ENCODE assay signal across 9 mouse cellular contexts in the genomic region with DNA sequence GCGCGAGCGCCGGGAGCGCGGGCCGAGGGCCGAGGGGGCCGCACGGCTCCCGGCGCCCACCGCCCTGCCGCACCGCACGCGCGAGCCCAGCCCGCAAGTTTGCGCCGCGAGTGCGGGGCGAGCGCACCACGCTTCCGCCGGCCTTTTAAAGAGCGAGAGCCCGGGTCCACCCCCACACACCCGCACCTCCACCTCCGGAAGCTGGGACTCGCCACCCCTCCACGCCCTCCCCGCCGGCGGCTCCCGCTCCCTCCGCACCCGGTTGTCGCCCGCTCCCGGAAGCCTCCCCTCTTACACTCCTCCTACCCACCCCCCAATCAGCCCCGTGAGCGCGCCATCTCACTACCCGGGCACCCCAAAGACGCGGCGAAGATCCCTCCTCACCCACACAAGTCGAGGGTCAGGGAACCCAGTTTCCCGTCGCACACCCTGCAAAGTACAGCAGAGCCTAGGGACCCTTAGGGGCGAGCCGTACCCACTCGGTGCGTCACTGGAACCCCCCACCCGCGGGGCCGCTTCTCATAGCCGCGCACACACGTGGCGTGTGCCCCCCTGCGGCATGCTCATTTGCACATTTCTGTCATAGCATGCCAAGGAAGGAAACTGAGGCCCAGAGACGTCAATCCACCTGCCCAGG. TPM values are rescaled to one million over a fixed set of nuclear protein-coding genes. Genes with fewer than 3 reads are reported as not detected.
A peak's percentile ranks its signal among the peaks of the same experiment; 100 is the strongest.
DNase-seq lines count a peak whose midpoint lies in the region; ATAC-seq and TF ChIP-seq lines count a peak whose summit lies in the region.
"Had no signal": no experiment of that assay in that cellular context is flagged by ENCODE, and none has a peak within 500 bp of the region (broad histone marks: within the 10 kb centered on the region; RNA-seq: fewer than 3 reads in every experiment).

No protein-coding gene starts in this region.

- no peaks in the 10 kb centered on the region for H3K9me3 ChIP-seq in forebrain, embryonic 16.5 days (ENCODE audit: control insufficient read depth, low read length)
- no peaks in the 10 kb centered on the region for H3K9me3 ChIP-seq in midbrain, embryonic 11.5 days (ENCODE audit: control insufficient read depth, low read length)

- H3K4me1 ChIP-seq in forebrain, embryonic 16.5 days (replicated peaks; ENCODE audit: control insufficient read depth, insufficient read depth, low read length): peaks cover 22% of the 10 kb centered on the region
- H3K4me1 ChIP-seq in midbrain, embryonic 11.5 days (ENCODE audit: control insufficient read depth, insufficient read depth, low read length): peaks cover 25% of the 10 kb centered on the region

- no peaks in the 10 kb centered on the region for H3K36me3 ChIP-seq in forebrain, embryonic 16.5 days (ENCODE audit: control insufficient read depth, insufficient read depth)
- no peaks in the 10 kb centered on the region for H3K36me3 ChIP-seq in midbrain, embryonic 11.5 days (ENCODE audit: control insufficient read depth, insufficient read depth, low read length)

- no peak overlapping the region for H3K27ac ChIP-seq in left cerebral cortex, adult 2 months
- H3K27ac ChIP-seq in forebrain, embryonic 16.5 days (ENCODE audit: low read length): no peak overlapping the region
- no peak overlapping the region for H3K27ac ChIP-seq in midbrain, embryonic 11.5 days (ENCODE audit: low read depth, low read length)

- peak overlapping the region; percentile 92 for H3K4me2 ChIP-seq in forebrain, embryonic 16.5 days (ENCODE audit: low read length)
- peak overlapping the region; percentile 99 for H3K4me2 ChIP-seq in midbrain, embryonic 11.5 days

- H3K4me3 ChIP-seq in left cerebral cortex, adult 2 months: peak overlapping the region; percentile 64
- H3K4me3 ChIP-seq in forebrain, embryonic 16.5 days (replicated peaks; ENCODE audit: low read length): peak overlapping the region; percentile 60
- peak overlapping the region; percentile 66 for H3K4me3 ChIP-seq in midbrain, embryonic 11.5 days (ENCODE audit: low read depth, low read length)

- H3K27me3 ChIP-seq in forebrain, embryonic 16.5 days (replicated peaks; ENCODE audit: control insufficient read depth, insufficient read depth, low read length): peaks cover 48% of the 10 kb centered on the region
- H3K27me3 ChIP-seq in midbrain, embryonic 11.5 days (ENCODE audit: control insufficient read depth, insufficient read depth, low read length): peaks cover 45% of the 10 kb centered on the region

- DNase-seq in left cerebral cortex, adult 2 months (ENCODE audit: extremely low spot score in 1 of 2, low spot score in 2 of 2): peak in 1 of 2 experiments; percentile 44
- no peak for DNase-seq in left cerebral cortex, adult 11 months (ENCODE audit: low spot score)
- DNase-seq in cerebellum, adult 18-20 months: peak; percentile 84
- peak; percentile 90 for DNase-seq in midbrain, embryonic 11.5 days (ENCODE audit: low spot score, missing footprints)
- DNase-seq in urinary bladder, postnatal 10 days (ENCODE audit: low spot score): no peak
- DNase-seq in adrenal gland, adult 8-10 months: no peak

- peak; percentile 36; the same call in 1 of the 2 replicates for ATAC-seq in forebrain, embryonic 16.5 days
- ATAC-seq in midbrain, embryonic 11.5 days (ENCODE audit: low FRiP score): 0 out of 2 replicates have a peak, but pooled peaks have one; percentile 6
- ATAC-seq in inflammation-experienced regulatory T-cells, adult 6 months: no peak

- intact Hi-C loops in left cerebral cortex, adult 2 months (cut with DNase I): no loop called here

- TF ChIP-seq CTCF in left cerebral cortex, adult 2 months (IDR thresholded peaks at IDR 0.05): no peak

- H3K9ac ChIP-seq in forebrain, embryonic 16.5 days (replicated peaks; ENCODE audit: low read depth, low read length): peak overlapping the region; percentile 68
- H3K9ac ChIP-seq in midbrain, embryonic 11.5 days (ENCODE audit: low read length): peak overlapping the region; percentile 73

- 1% methylated on average over 50 of the region's 66 CpGs for WGBS in forebrain, embryonic 16.5 days
- 2% methylated on average over 36 of the region's 66 CpGs for WGBS in midbrain, embryonic 11.5 days

RNA-seq across cellular contexts. Expression of a gene that starts 7.8 kb away (rescaled TPM):
- total RNA-seq in left cerebral cortex, adult 2 months (2021): 10 to 100 TPM; 19.9 to 29.7 TPM
- polyA plus RNA-seq in forebrain, embryonic 16.5 days (2015; fragmentation: Nextera tagmentation; extraction: Ambion mirVana): 3.0 and 4.0 TPM in 2 replicates
- polyA plus RNA-seq in midbrain, embryonic 11.5 days (2014; fragmentation: Nextera tagmentation; extraction: Ambion mirVana): 3.5 and 3.6 TPM in 2 replicates
- under 1 TPM in 1 of 3 experiments, not detected in 2; 0.09 TPM for polyA plus RNA-seq in inflammation-experienced regulatory T-cells, adult 6 months (2017; shearing (Covaris generic))
- 1 to 10 TPM; 2.6 to 3.9 (median 3.2) TPM for total RNA-seq in adrenal gland, adult 8-10 months (2022)
- total RNA-seq: neutrophil, adult 5-6 weeks had no signal

RNA-seq across cellular contexts. Expression of a gene that starts 42.9 kb away (rescaled TPM):
- 10 to 100 TPM; 55.2 to 55.7 TPM for total RNA-seq in left cerebral cortex, adult 2 months (2021)
- polyA plus RNA-seq in forebrain, embryonic 16.5 days (2015; fragmentation: Nextera tagmentation; extraction: Ambion mirVana): 107 and 113 TPM in 2 replicates
- polyA plus RNA-seq in midbrain, embryonic 11.5 days (2014; fragmentation: Nextera tagmentation; extraction: Ambion mirVana): 354 and 406 TPM in 2 replicates
- polyA plus RNA-seq in inflammation-experienced regulatory T-cells, adult 6 months (2017; shearing (Covaris generic)): 10 to 100 TPM; 37.3 to 69.6 (median 41.9) TPM
- 10 to 100 TPM; 14.7 to 23.4 (median 20.9) TPM for total RNA-seq in adrenal gland, adult 8-10 months (2022)

RNA-seq across cellular contexts. Expression of a gene that starts 52.2 kb away (rescaled TPM):
- total RNA-seq in left cerebral cortex, adult 2 months (2021): 10 to 100 TPM; 86.7 to 93.8 TPM
- polyA plus RNA-seq in forebrain, embryonic 16.5 days (2015; fragmentation: Nextera tagmentation; extraction: Ambion mirVana): 31.9 and 49.8 TPM in 2 replicates
- polyA plus RNA-seq in midbrain, embryonic 11.5 days (2014; fragmentation: Nextera tagmentation; extraction: Ambion mirVana): 14.8 and 20.2 TPM in 2 replicates
- polyA plus RNA-seq in inflammation-experienced regulatory T-cells, adult 6 months (2017; shearing (Covaris generic)): 100 to 1,000 TPM in 2 of 3 experiments, 10 to 100 TPM in 1; 97.7 to 129 (median 111) TPM
- 10 to 100 TPM; 22.9 to 29.4 (median 23.4) TPM for total RNA-seq in adrenal gland, adult 8-10 months (2022)

Comparison
In these comparisons a context has a peak if more than half of its experiments do, and no peak if none do; other contexts are left out.
1. DNase-seq: peak in cerebellum, adult 18-20 months (2 of 2) and midbrain, embryonic 11.5 days (single experiment); none in left cerebral cortex, adult 11 months (single experiment), urinary bladder, postnatal 10 days (single experiment) and adrenal gland, adult 8-10 months (single experiment).
2. Peak in every context shown above with its lines, with median percentiles within 50 percentile points of each other: H3K4me3 ChIP-seq.